Mouse (Mus musculus) adrenal gland, adult 8-10 months (tissue): ENCODE data around the gene Gm28729. TPM values are rescaled to one million over a fixed set of nuclear protein-coding genes. Genes with fewer than 3 reads are reported as not detected.

Source experiments
- DNase-seq: peaks from one replicate; pipeline ENCODE4 v3.0.0; 2022
- total RNA-seq, 4 experiments: library from RNA; stranded (reverse); gene quantifications; 2 replicates each; pipeline ENCODE4 v1.2.4; 2022

The Gm28729 gene
- total RNA-seq, 4 experiments from 2014 or later = 0.13 TPM; not detected in 3

DNA sequence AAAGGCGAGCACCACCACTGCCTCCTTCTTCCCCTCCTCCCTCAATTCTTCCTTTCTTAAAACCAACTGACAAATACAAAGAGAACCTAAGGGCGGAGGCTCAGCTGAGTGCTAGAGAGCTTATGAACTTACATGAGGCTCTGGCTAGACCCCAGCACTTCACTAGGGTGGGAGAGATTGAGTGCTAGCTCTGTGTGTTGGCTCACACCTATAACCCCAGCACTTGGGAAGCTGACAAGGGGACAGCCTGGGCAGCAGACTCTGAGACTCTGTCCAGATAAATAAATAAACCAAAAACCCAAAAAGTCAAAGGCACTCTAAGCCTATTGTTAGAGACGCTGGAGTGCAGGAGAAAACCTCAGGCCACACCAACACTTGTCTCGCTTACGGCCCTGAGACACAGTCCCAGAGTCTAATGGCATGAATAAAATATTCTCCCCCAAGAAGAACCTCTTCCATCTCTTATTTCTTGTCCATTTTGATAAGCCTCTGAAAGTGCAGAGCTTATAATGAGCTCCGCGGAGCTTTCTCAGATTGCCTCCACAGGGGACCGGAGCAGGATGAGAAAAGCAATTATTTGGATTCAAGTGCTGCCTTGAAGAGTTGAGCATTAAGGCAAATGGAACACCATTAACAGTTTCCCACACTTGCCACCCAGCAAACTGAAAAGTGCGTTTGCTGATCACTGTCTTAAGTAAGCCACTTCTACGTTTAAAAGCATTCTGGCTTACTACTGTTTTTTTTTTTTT is 64.8 kb downstream of the Gm28729 start:
- no peak for DNase-seq

- no peak for DNase-seq
These were observed 69.4 kb downstream of the Gm28729 start for GRCm38 (mm10) chr9:96455618-96456017.

GRCm38 (mm10) chr9:96452956-96453355 is 72.1 kb downstream of the Gm28729 start:
- DNase-seq = no peak

- DNase-seq = no peak
These were observed 74.0 kb downstream of the Gm28729 start for GRCm38 (mm10) chr9:96450900-96451720.

DNA sequence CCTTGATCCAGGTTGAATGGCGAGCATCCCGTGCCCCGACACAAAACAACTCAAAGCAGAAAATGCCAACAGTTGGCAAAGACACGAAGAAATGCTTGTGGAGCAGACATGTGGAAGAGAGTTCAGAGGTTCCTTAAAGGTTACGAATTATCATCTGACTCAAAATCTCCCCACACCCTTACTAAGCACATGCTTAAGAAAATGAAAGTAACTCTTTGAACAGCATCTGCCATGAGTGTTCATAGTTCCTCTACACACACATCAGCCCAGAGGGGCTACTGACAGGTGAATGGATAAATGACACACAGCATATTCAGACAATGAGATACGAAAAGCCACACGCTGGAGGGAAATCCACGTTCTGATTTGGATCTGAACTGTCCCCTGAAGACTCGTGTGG is 75.5 kb downstream of the Gm28729 start:
- no peak for DNase-seq

DNA sequence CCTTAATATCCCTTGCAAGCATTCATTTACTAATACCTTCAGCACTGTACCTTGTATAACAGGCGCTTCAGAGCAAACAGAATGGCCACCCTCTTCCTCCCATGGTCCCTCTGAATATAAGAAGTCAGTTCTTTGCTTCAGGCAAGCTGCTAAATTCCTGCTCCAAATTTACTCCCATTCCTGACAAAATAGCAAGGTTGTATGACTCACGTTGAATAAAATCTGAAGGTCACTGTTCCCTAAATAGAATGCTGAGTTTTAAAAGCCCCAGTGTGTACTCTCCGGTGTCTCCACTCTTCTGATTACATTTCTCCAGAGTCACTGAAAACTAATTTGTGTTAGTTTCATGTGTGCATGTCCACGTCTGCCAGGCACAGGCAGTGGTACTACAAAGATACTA is 79.7 kb downstream of the Gm28729 start:
- DNase-seq = no peak

GRCm38 (mm10) chr9:96442081-96442480 is 83.0 kb downstream of the Gm28729 start:
- DNase-seq = no peak

- DNase-seq = no peak
These were observed 86.7 kb downstream of the Gm28729 start for GRCm38 (mm10) chr9:96438334-96438871.

GRCm38 (mm10) chr9:96437805-96438333 is 87.2 kb downstream of the Gm28729 start:
- DNase-seq = peak; percentile 42

GRCm38 (mm10) chr9:96436901-96437804 is 87.9 kb downstream of the Gm28729 start:
- DNase-seq = peak; percentile 63

Other genes with a start within 250 kb of the Gm28729 start
- 100 to 1,000 TPM; 173 to 211 (median 196) TPM for gene Atp1b3, start 160.8 kb downstream of the Gm28729 start, total RNA-seq
- gene Rnf7, start 46.6 kb downstream of the Gm28729 start, total RNA-seq = 10 to 100 TPM; 71.2 to 80.5 (median 77.9) TPM
- 10 to 100 TPM; 15.3 to 17.6 (median 16.3) TPM for gene Rasa2, start 106.4 kb upstream of the Gm28729 start, total RNA-seq
- gene Zbtb38, start 227.6 kb upstream of the Gm28729 start, total RNA-seq = 10 to 100 TPM; 55.4 to 88.4 (median 70.5) TPM